ENCODE assay signal across 8 mouse cellular contexts in genomic region chr8:117801443-117802298, GRCm38 (mm10). TPM values are rescaled to one million over a fixed set of nuclear protein-coding genes. Genes with fewer than 3 reads are reported as not detected.
DNase-seq lines count a peak whose midpoint lies in the region; ATAC-seq lines count a peak whose summit lies in the region.

Mphosph6 (minus strand) TSS chr8:117801943.

- under 1% methylated on average over 65 of the region's 65 CpGs for WGBS in hindbrain, embryonic 11.5 days

- DNase-seq in Muller cell, postnatal 12 days (ENCODE audit: inconsistent ontology term): peak; percentile 99
- peak; percentile 96 for DNase-seq in cerebellum, adult 9-11 months
- peak; percentile 92 to 98 for DNase-seq in frontal cortex, adult 2 months (ENCODE audit: extremely low spot score in 1 of 2, low spot score in 1 of 2)
- peak; percentile 100 for DNase-seq in hindbrain, embryonic 11.5 days (ENCODE audit: low spot score)
- DNase-seq in layer of hippocampus, postnatal 10 days (ENCODE audit: low spot score in 2 of 2): peak; percentile 95 to 97
- peak; percentile 97 for DNase-seq in lung, postnatal 10 days
- peak; percentile 96 for DNase-seq in ovary, postnatal 36 days (ENCODE audit: low spot score)
- peak; percentile 95 for DNase-seq in thymus, postnatal 25 days

- H3K9ac ChIP-seq in hindbrain, embryonic 11.5 days (ENCODE audit: low read depth, low read length): peak within 1 kb of the TSS; percentile 79

- ATAC-seq in hindbrain, embryonic 11.5 days (ENCODE audit: low FRiP score): peak; percentile 97

- H3K36me3 ChIP-seq in hindbrain, embryonic 11.5 days (ENCODE audit: control insufficient read depth, insufficient read depth, low read length): 0 out of 2 replicates have a peak, but pooled peaks cover 3% of the 10 kb centered on the region

- H3K4me3 ChIP-seq in hindbrain, embryonic 11.5 days (ENCODE audit: low read depth, low read length): peak within 1 kb of the TSS; percentile 65

- H3K27ac ChIP-seq in hindbrain, embryonic 11.5 days (ENCODE audit: low read depth, low read length): peak within 1 kb of the TSS; percentile 85

- H3K27me3 ChIP-seq in hindbrain, embryonic 11.5 days (ENCODE audit: control insufficient read depth, insufficient read depth, low read length): no peaks in the 10 kb centered on the region

- H3K4me2 ChIP-seq in hindbrain, embryonic 11.5 days (replicated peaks; ENCODE audit: low read depth, low read length): peak within 1 kb of the TSS; percentile 44

- H3K9me3 ChIP-seq in hindbrain, embryonic 11.5 days (ENCODE audit: control insufficient read depth, low read length): no peaks in the 10 kb centered on the region

- no peaks in the 10 kb centered on the region for H3K4me1 ChIP-seq in hindbrain, embryonic 11.5 days (replicated peaks; ENCODE audit: control insufficient read depth, insufficient read depth, low read length)

RNA-seq across cellular contexts. Expression of gene Mphosph6, which starts in this region (rescaled TPM):
- polyA plus RNA-seq in frontal cortex, adult 2 months (2012; rRNA removed): 23.9 and 27.1 TPM in 2 replicates
- polyA plus RNA-seq in hindbrain, embryonic 11.5 days (2014; fragmentation: Nextera tagmentation; extraction: Ambion mirVana): 57.7 and 59.0 TPM in 2 replicates
- total RNA-seq in layer of hippocampus, postnatal 10 days (2021): 10 to 100 TPM; 22.8 to 23.2 TPM

Comparison
In these comparisons a context has a peak if more than half of its experiments do, and no peak if none do; other contexts are left out.
1. Peak in every context shown above with its lines: DNase-seq, ATAC-seq, H3K4me3 ChIP-seq and H3K27ac ChIP-seq.